Mouse (Mus musculus) bone marrow, adult 2 months (tissue): ENCODE results near the gene Them7.

ENCODE experiments used
- CTCF ChIP-seq: fragments of 200-500 bp; IDR thresholded peaks from 2 replicates; pipeline ENCODE4 v1.5.1; 2011; ENCODE audit warnings: low read length, control low read depth; ENCODE audit not compliant: control insufficient read depth, insufficient read depth
- POLR2A ChIP-seq: fragments of 200-500 bp; IDR thresholded peaks from 2 replicates; pipeline ENCODE4 v1.6.1; 2011; ENCODE audit warnings: low read depth, mild to moderate bottlenecking, control low read depth, low read length, borderline replicate concordance; ENCODE audit not compliant: control insufficient read depth

GRCm38 (mm10) chr2:105257376-105257775, 33.3 kb downstream of the Them7 start:
- no peak for TF ChIP-seq POLR2A
- no peak for TF ChIP-seq CTCF
